Mouse (Mus musculus): ENCODE data around the gene Wdhd1.

- TF ChIP-seq EP300 (optimal IDR thresholded peaks at IDR 0.05) (no peak), CTCF (IDR thresholded peaks at IDR 0.05; ENCODE audit: low read depth) (no peak)
Measured at GRCm38 (mm10) chr14:47319362-47319761, 42.7 kb upstream of the Wdhd1 start.
